Mouse (Mus musculus) thymus, adult 2 months (tissue): ENCODE measurements around the gene Traf3. TPM values are rescaled to one million over a fixed set of nuclear protein-coding genes. Genes with fewer than 3 reads are reported as not detected.

ENCODE experiments used
- DNase-seq: peaks from one replicate; pipeline ENCODE4 v3.0.0; 2021
- H3K27ac ChIP-seq: fragments of 200-500 bp; 2 replicates; pipeline ENCODE4 v1.5.1; 2012; ENCODE audit warnings: low read length, control low read depth; ENCODE audit not compliant: control insufficient read depth, insufficient read depth
- H3K27me3 ChIP-seq: fragments of 200-500 bp; 2 replicates; pipeline ENCODE4 v1.6.1; 2012; ENCODE audit warnings: mild to moderate bottlenecking, low read length, moderate library complexity, mixed read lengths; ENCODE audit not compliant: control insufficient read depth, insufficient read depth
- H3K36me3 ChIP-seq: fragments of 200-500 bp; 2 replicates; pipeline ENCODE4 v1.6.1; 2012; ENCODE audit warnings: mild to moderate bottlenecking, low read length, moderate library complexity; ENCODE audit not compliant: control insufficient read depth, insufficient read depth
- H3K4me1 ChIP-seq: fragments of 200-500 bp; replicated peaks from 2 replicates; pipeline ENCODE4 v1.6.1; 2012; ENCODE audit warnings: low read length; ENCODE audit not compliant: control insufficient read depth, insufficient read depth
- H3K4me3 ChIP-seq: fragments of 200-500 bp; 2 replicates; pipeline ENCODE4 v1.5.1; 2012; ENCODE audit warnings: mild to moderate bottlenecking, low read length, control low read depth, moderate library complexity; ENCODE audit not compliant: control insufficient read depth, insufficient read depth
- CTCF ChIP-seq: fragments of 200-500 bp; IDR thresholded peaks from 2 replicates; pipeline ENCODE4 v1.5.1; 2012; ENCODE audit warnings: mild to moderate bottlenecking, control low read depth, low read length, moderate library complexity, borderline replicate concordance; ENCODE audit not compliant: control insufficient read depth, poor library complexity, insufficient read depth; ENCODE audit errors: extremely low read depth
- POLR2A ChIP-seq: fragments of 200-500 bp; IDR thresholded peaks from 2 replicates; pipeline ENCODE4 v1.6.1; 2012; ENCODE audit warnings: mild to moderate bottlenecking, low read length, control low read depth, moderate library complexity; ENCODE audit not compliant: control insufficient read depth, poor library complexity, insufficient read depth; ENCODE audit errors: extremely low read depth
- WGBS: fragments of 180-500 bp; shearing (Covaris S2); methylation state at CpG from one replicate; pipeline ENCODE4 v1.1.7; 2018; 5-methylcytosine and 5-hydroxymethylcytosine counted together
- polyA plus RNA-seq: library from polyadenylated mRNA; depleted of rRNA; stranded (reverse); fragments of >200 nt; gene quantifications from 2 replicates; pipeline ENCODE4 v1.2.3, GENCODE M21; 2012

The Traf3 gene
- polyA plus RNA-seq, 1 experiment = 40.2 TPM

- DNase-seq = no peak
- TF ChIP-seq CTCF (no peak), POLR2A (no peak)
- H3K27ac ChIP-seq = no peak overlapping the region
- 37% methylated on average over 7 of the region's 7 CpGs for WGBS
- H3K4me1 ChIP-seq = peaks cover 48% of the 10 kb centered on the region
- no peaks in the 10 kb centered on the region for H3K27me3 ChIP-seq
- no peaks in the 10 kb centered on the region for H3K36me3 ChIP-seq
- H3K4me3 ChIP-seq = no peak overlapping the region
Measured at GRCm38 (mm10) chr12:111161943-111162311, 4.2 kb upstream of the Traf3 start.

- no peak overlapping the region for H3K4me3 ChIP-seq
- 37% methylated on average over 16 of the region's 16 CpGs for WGBS
- no peaks in the 10 kb centered on the region for H3K36me3 ChIP-seq
- no peak overlapping the region for H3K27ac ChIP-seq
- H3K4me1 ChIP-seq = peaks cover 48% of the 10 kb centered on the region
- no peaks in the 10 kb centered on the region for H3K27me3 ChIP-seq
- DNase-seq = no peak
- TF ChIP-seq CTCF (no peak), POLR2A (no peak)
Measured at GRCm38 (mm10) chr12:111162312-111163061, 3.7 kb upstream of the Traf3 start.

GRCm38 (mm10) chr12:111164310-111164751, 1.8 kb upstream of the Traf3 start:
- H3K27ac ChIP-seq = peak overlapping the region; percentile 27; the same call in 1 of the 2 replicates
- H3K36me3 ChIP-seq = no peaks in the 10 kb centered on the region
- H3K4me1 ChIP-seq = peaks cover 45% of the 10 kb centered on the region
- 4% methylated on average over 13 of the region's 13 CpGs for WGBS
- H3K27me3 ChIP-seq = no peaks in the 10 kb centered on the region
- DNase-seq = peak; percentile 87
- H3K4me3 ChIP-seq = peak overlapping the region; percentile 56
- TF ChIP-seq POLR2A (no peak), CTCF (no peak)

- peak; percentile 55 for DNase-seq
- Histone ChIP-seq H3K4me1 (peaks cover 38% of the 10 kb centered on the region), H3K36me3 (no peaks in the 10 kb centered on the region), H3K27me3 (no peaks in the 10 kb centered on the region), H3K4me3 (peak overlapping the region; percentile 49), H3K27ac (peak overlapping the region; percentile 47)
- peak; percentile 47; the same call in 1 of the 2 replicates for TF ChIP-seq CTCF
- TF ChIP-seq POLR2A = 0 out of 2 replicates have a peak, but pooled peaks have one; percentile 12
- 72% methylated on average over 10 of the region's 10 CpGs for WGBS
Measured at GRCm38 (mm10) chr12:111165146-111165812, 891 bp upstream of the Traf3 start.

- Histone ChIP-seq H3K27me3 (no peaks in the 10 kb centered on the region), H3K27ac (no peak overlapping the region), H3K4me1 (peaks cover 30% of the 10 kb centered on the region), H3K4me3 (peak overlapping the region; percentile 71), H3K36me3 (no peaks in the 10 kb centered on the region)
- peak; percentile 53 for DNase-seq
- WGBS = under 1% methylated on average over 48 of the region's 48 CpGs
- no peak for TF ChIP-seq CTCF
- no peak for TF ChIP-seq POLR2A
Measured at GRCm38 (mm10) chr12:111166681-111167289, 615 bp downstream of the Traf3 start.

GRCm38 (mm10) chr12:111168891-111169290, 2.7 kb downstream of the Traf3 start:
- TF ChIP-seq POLR2A (no peak), CTCF (no peak)
- 92% methylated on average over 4 of the region's 4 CpGs for WGBS
- H3K27ac ChIP-seq = no peak overlapping the region
- no peaks in the 10 kb centered on the region for H3K36me3 ChIP-seq
- H3K4me1 ChIP-seq = peaks cover 18% of the 10 kb centered on the region
- H3K4me3 ChIP-seq = no peak overlapping the region
- no peak for DNase-seq
- H3K27me3 ChIP-seq = no peaks in the 10 kb centered on the region
